Comparison of ENCODE assay signal across 10 mouse cellular contexts in the genomic region with DNA sequence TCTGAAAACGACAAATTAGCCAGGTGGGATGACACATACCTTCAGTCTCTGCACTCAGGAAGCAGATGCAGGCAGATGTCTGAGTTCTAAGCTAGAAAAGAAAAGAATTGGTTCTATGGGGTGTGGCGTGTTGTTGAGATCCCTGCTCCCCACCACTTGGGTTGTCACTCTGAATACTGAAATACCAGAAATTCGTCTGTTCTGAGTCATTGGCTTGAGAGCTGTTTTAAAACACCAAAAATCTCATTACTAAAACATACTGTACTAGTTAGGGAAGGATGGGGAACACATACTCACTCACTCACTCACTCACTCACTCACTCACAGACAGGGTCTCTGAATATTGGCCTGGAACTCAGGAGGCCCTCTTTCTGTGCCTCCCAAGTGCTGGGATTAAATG. TPM values are rescaled to one million over a fixed set of nuclear protein-coding genes. Genes with fewer than 3 reads are reported as not detected.
DNase-seq lines count a peak whose midpoint lies in the region; ATAC-seq and TF ChIP-seq lines count a peak whose summit lies in the region.
"Had no signal": no experiment of that assay in that cellular context is flagged by ENCODE, and none has a peak within 500 bp of the region (broad histone marks: within the 10 kb centered on the region; RNA-seq: fewer than 3 reads in every experiment).

No protein-coding gene starts in this region.

- H3K4me1 ChIP-seq in limb, embryonic 11.5 days (ENCODE audit: control insufficient read depth, insufficient read depth, low read length) = 0 out of 2 replicates have a peak, but pooled peaks cover 9% of the 10 kb centered on the region
- peaks cover 27% of the 10 kb centered on the region for H3K4me1 ChIP-seq in limb, embryonic 10.5 days
- peaks cover 33% of the 10 kb centered on the region for H3K4me1 ChIP-seq in hindbrain, embryonic 10.5 days (replicated peaks)
- H3K4me1 ChIP-seq in midbrain, embryonic 16.5 days (ENCODE audit: control insufficient read depth, insufficient read depth, low read length) = peaks cover 46% of the 10 kb centered on the region

- no peak for TF ChIP-seq CTCF in Patski (IDR thresholded peaks at IDR 0.05)

- no peak overlapping the region for H3K27ac ChIP-seq in limb, embryonic 11.5 days (replicated peaks; ENCODE audit: low read depth, low read length)
- H3K27ac ChIP-seq in limb, embryonic 10.5 days = no peak overlapping the region
- H3K27ac ChIP-seq in hindbrain, embryonic 10.5 days = no peak overlapping the region
- no peak overlapping the region for H3K27ac ChIP-seq in midbrain, embryonic 16.5 days (ENCODE audit: low read length)
- H3K27ac ChIP-seq: left cerebral cortex, adult 2 months had no signal

- 82% methylated on average over 3 of the region's 3 CpGs for WGBS in limb, embryonic 11.5 days
- 79% methylated on average over 3 of the region's 3 CpGs for WGBS in limb, embryonic 10.5 days
- 86% methylated on average over 3 of the region's 3 CpGs for WGBS in hindbrain, embryonic 10.5 days
- WGBS in midbrain, embryonic 16.5 days = 68% methylated on average over 3 of the region's 3 CpGs

- no peak for ATAC-seq in limb, embryonic 11.5 days (ENCODE audit: insufficient number of reproducible peaks, low FRiP score, low TSS enrichment, low read depth)
- no peak for ATAC-seq in Patski
- no peak for ATAC-seq in midbrain, embryonic 16.5 days

- H3K4me3 ChIP-seq in limb, embryonic 11.5 days (ENCODE audit: low read depth, low read length) = no peak overlapping the region
- H3K4me3 ChIP-seq in limb, embryonic 10.5 days = no peak overlapping the region
- H3K4me3 ChIP-seq in hindbrain, embryonic 10.5 days = peak overlapping the region; percentile 6; the same call in 1 of the 2 replicates
- H3K4me3 ChIP-seq in midbrain, embryonic 16.5 days (ENCODE audit: low read depth, low read length) = no peak overlapping the region
- H3K4me3 ChIP-seq: left cerebral cortex, adult 2 months had no signal

- H3K4me2 ChIP-seq in limb, embryonic 11.5 days (ENCODE audit: low read depth, severe bottlenecking) = peak overlapping the region; percentile 10; the same call in 1 of the 2 replicates
- peak overlapping the region; percentile 2; the same call in 1 of the 2 replicates for H3K4me2 ChIP-seq in midbrain, embryonic 16.5 days (ENCODE audit: low read length)

- H3K36me3 ChIP-seq in limb, embryonic 11.5 days (ENCODE audit: control insufficient read depth, insufficient read depth, low read length) = peaks cover 5% of the 10 kb centered on the region; the same call in 1 of the 2 replicates
- peaks cover 56% of the 10 kb centered on the region for H3K36me3 ChIP-seq in limb, embryonic 10.5 days
- peaks cover 59% of the 10 kb centered on the region for H3K36me3 ChIP-seq in hindbrain, embryonic 10.5 days
- no peaks in the 10 kb centered on the region for H3K36me3 ChIP-seq in midbrain, embryonic 16.5 days (ENCODE audit: control insufficient read depth, insufficient read depth, low read length)

- in situ Hi-C loops in Patski (cut with MboI; ENCODE audit: low pct_unique_long_range_greater_than_20kb) = no loop called here

- POLR2A ChIA-PET in Patski (lab: Charles Lee) = no interaction called here

- no peaks in the 10 kb centered on the region for H3K27me3 ChIP-seq in limb, embryonic 11.5 days (ENCODE audit: control insufficient read depth, insufficient read depth, low read length)
- no peaks in the 10 kb centered on the region for H3K27me3 ChIP-seq in limb, embryonic 10.5 days (ENCODE audit: low read depth, poor library complexity, severe bottlenecking)
- H3K27me3 ChIP-seq in Patski = no peaks in the 10 kb centered on the region
- no peaks in the 10 kb centered on the region for H3K27me3 ChIP-seq in hindbrain, embryonic 10.5 days (ENCODE audit: insufficient read depth, poor library complexity, severe bottlenecking)
- H3K27me3 ChIP-seq in midbrain, embryonic 16.5 days (ENCODE audit: control insufficient read depth, insufficient read depth, low read depth, low read length) = no peaks in the 10 kb centered on the region

- no peaks in the 10 kb centered on the region for H3K9me3 ChIP-seq in limb, embryonic 11.5 days (ENCODE audit: control insufficient read depth, low read length)
- no peaks in the 10 kb centered on the region for H3K9me3 ChIP-seq in limb, embryonic 10.5 days (replicated peaks)
- H3K9me3 ChIP-seq in hindbrain, embryonic 10.5 days = no peaks in the 10 kb centered on the region
- H3K9me3 ChIP-seq in midbrain, embryonic 16.5 days (replicated peaks; ENCODE audit: control insufficient read depth, low read length, poor library complexity, severe bottlenecking) = no peaks in the 10 kb centered on the region

- no peak for DNase-seq in limb, embryonic 11.5 days (ENCODE audit: low spot score)
- DNase-seq in limb, embryonic 10.5 days (ENCODE audit: low spot score) = no peak
- peak; percentile 28 for DNase-seq in Patski (ENCODE audit: low read depth, low spot score)
- DNase-seq in hindbrain, embryonic 10.5 days (ENCODE audit: low spot score) = no peak
- no peak for DNase-seq in urinary bladder, postnatal 4 days (ENCODE audit: low spot score in 2 of 2)
- no peak for DNase-seq in cerebellum, adult 18-20 months
- no peak for DNase-seq in right cerebral cortex, postnatal 14 days
- DNase-seq: right cerebral cortex, adult 18-20 months had no signal

- CTCF ChIA-PET in Patski (lab: Charles Lee) = interaction anchor here (1.2 to 1.3 kb wide), 2 partner anchors 17 to 19 kb away, joined by 3 read pairs; no protein-coding TSS in a partner anchor

- H3K9ac ChIP-seq in limb, embryonic 11.5 days (ENCODE audit: low read length) = no peak overlapping the region
- H3K9ac ChIP-seq in midbrain, embryonic 16.5 days (ENCODE audit: low read depth, low read length) = no peak overlapping the region

RNA-seq across cellular contexts. Expression of a gene that starts 4.3 kb away (rescaled TPM):
- polyA plus RNA-seq in limb, embryonic 11.5 days (2014; fragmentation: Nextera tagmentation; extraction: Ambion mirVana) = 1,333 and 1,356 TPM in 2 replicates
- 1,115 and 1,137 TPM in 2 replicates for polyA plus RNA-seq in limb, embryonic 10.5 days (2016; fragmentation: Nextera tagmentation; extraction: Ambion mirVana)
- 860 TPM for polyA plus RNA-seq in Patski (2021)
- 1,323 and 1,330 TPM in 2 replicates for polyA plus RNA-seq in hindbrain, embryonic 10.5 days (2016; fragmentation: Nextera tagmentation; extraction: Ambion mirVana)
- polyA plus RNA-seq in midbrain, embryonic 16.5 days (2015; fragmentation: Nextera tagmentation; extraction: Ambion mirVana) = 1,507 and 1,584 TPM in 2 replicates

RNA-seq across cellular contexts. Expression of a gene that starts 57.9 kb away (rescaled TPM):
- polyA plus RNA-seq in limb, embryonic 11.5 days (2014; fragmentation: Nextera tagmentation; extraction: Ambion mirVana) = 107 and 110 TPM in 2 replicates
- polyA plus RNA-seq in limb, embryonic 10.5 days (2016; fragmentation: Nextera tagmentation; extraction: Ambion mirVana) = 105 and 123 TPM in 2 replicates
- 116 TPM for polyA plus RNA-seq in Patski (2021)
- 107 and 122 TPM in 2 replicates for polyA plus RNA-seq in hindbrain, embryonic 10.5 days (2016; fragmentation: Nextera tagmentation; extraction: Ambion mirVana)
- polyA plus RNA-seq in midbrain, embryonic 16.5 days (2015; fragmentation: Nextera tagmentation; extraction: Ambion mirVana) = 105 and 118 TPM in 2 replicates

RNA-seq across cellular contexts. Expression of a gene that starts 58.9 kb away (rescaled TPM):
- polyA plus RNA-seq in limb, embryonic 11.5 days (2014; fragmentation: Nextera tagmentation; extraction: Ambion mirVana) = 0.19 and 0.27 TPM in 2 replicates
- polyA plus RNA-seq in limb, embryonic 10.5 days (2016; fragmentation: Nextera tagmentation; extraction: Ambion mirVana) = 0.06 and 0.20 TPM in 2 replicates
- polyA plus RNA-seq in Patski (2021) = 0.04 TPM
- polyA plus RNA-seq in hindbrain, embryonic 10.5 days (2016; fragmentation: Nextera tagmentation; extraction: Ambion mirVana) = 0.39 and 0.45 TPM in 2 replicates
- 4.2 and 5.0 TPM in 2 replicates for polyA plus RNA-seq in midbrain, embryonic 16.5 days (2015; fragmentation: Nextera tagmentation; extraction: Ambion mirVana)
